Mouse (Mus musculus) CH12.LX (cell line): Measurements from ENCODE around the gene Ahnak. TPM values are rescaled to one million over a fixed set of nuclear protein-coding genes. Genes with fewer than 3 reads are reported as not detected.

Source experiments
- DNase-seq: peaks from one replicate; pipeline ENCODE4 v3.0.0-alpha.2; 2013; ENCODE audit errors: extremely low read depth
- H3K27ac ChIP-seq: 2 replicates; pipeline ENCODE4 v1.5.1; 2012; ENCODE audit warnings: low read depth, mild to moderate bottlenecking, control low read depth, moderate library complexity; ENCODE audit not compliant: insufficient read depth
- H3K27me3 ChIP-seq: replicated peaks from 2 replicates; pipeline ENCODE3; 2012; ENCODE audit warnings: inconsistent platforms
- H3K36me3 ChIP-seq, 2 experiments: replicated peaks in 1 of 2; 2 replicates each; pipeline versions ENCODE3 to v1.6.1; 2012; ENCODE audit warnings: inconsistent platforms in 1 of 2, low read length in 1 of 2, mild to moderate bottlenecking in 1 of 2, mixed read lengths in 1 of 2, moderate library complexity in 1 of 2; ENCODE audit not compliant: control insufficient read depth in 1 of 2, insufficient read depth in 1 of 2
- H3K4me1 ChIP-seq, 2 experiments: 2 replicates each; pipeline ENCODE4 v1.6.1; 2012; ENCODE audit warnings: inconsistent platforms in 1 of 2, moderate library complexity in 1 of 2; ENCODE audit not compliant: insufficient read depth in 2 of 2, control insufficient read depth in 1 of 2
- H3K4me2 ChIP-seq: 2 replicates; pipeline ENCODE4 v1.6.1; 2012; ENCODE audit warnings: low read depth, mild to moderate bottlenecking, control low read depth; ENCODE audit not compliant: poor library complexity, insufficient read depth, severe bottlenecking
- H3K4me3 ChIP-seq, 3 experiments: fragments of 150-350 bp in 1 of 3; sonication (generic) in 1 of 3; replicated peaks in 1 of 3; 2 replicates each; pipeline versions ENCODE3 to v1.5.1; 2011 to 2012; ENCODE audit warnings: low read depth in 2 of 3, low read length in 2 of 3, mild to moderate bottlenecking in 2 of 3, moderate library complexity in 2 of 3, control low read depth in 1 of 3, improper control_type of control experiment in 1 of 3, inconsistent platforms in 1 of 3, mixed read lengths in 1 of 3; ENCODE audit not compliant: poor library complexity in 1 of 3
- H3K79me2 ChIP-seq: replicated peaks from 2 replicates; pipeline ENCODE4 v1.6.1; 2012; ENCODE audit warnings: mild to moderate bottlenecking, moderate library complexity; ENCODE audit not compliant: control insufficient read depth, poor library complexity, insufficient read depth, severe bottlenecking; ENCODE audit errors: extremely low read depth
- H3K9ac ChIP-seq: 2 replicates; pipeline ENCODE4 v1.6.1; 2012; ENCODE audit warnings: low read depth, mild to moderate bottlenecking, control low read depth, moderate library complexity; ENCODE audit not compliant: insufficient read depth
- H3K9me3 ChIP-seq: replicated peaks from 2 replicates; pipeline ENCODE3; 2012; ENCODE audit warnings: low read length, inconsistent platforms, mixed read lengths
- BHLHE40 ChIP-seq: IDR thresholded peaks from 2 replicates; pipeline ENCODE4 v1.6.1; 2011; ENCODE audit warnings: mild to moderate bottlenecking, low read depth, low read length, improper control_type of control experiment
- CHD1 ChIP-seq: IDR thresholded peaks from 2 replicates; pipeline ENCODE4 v1.6.1; 2012; ENCODE audit warnings: low read depth, low read length, improper control_type of control experiment, inconsistent platforms
- CHD2 ChIP-seq: IDR thresholded peaks from 2 replicates; pipeline ENCODE4 v1.6.1; 2011; ENCODE audit warnings: low read length, improper control_type of control experiment
- CTCF ChIP-seq, 2 experiments: IDR thresholded peaks in 1 of 2; conservative IDR thresholded peaks in 1 of 2; 2 replicates each; pipeline ENCODE4 v1.5.1; 2011 to 2012; ENCODE audit warnings: low read depth in 2 of 2, low read length in 2 of 2, improper control_type of control experiment in 1 of 2, inconsistent platforms in 1 of 2, mild to moderate bottlenecking in 1 of 2, moderate library complexity in 1 of 2
- E2F4 ChIP-seq: IDR thresholded peaks from 2 replicates; pipeline ENCODE4 v1.6.1; 2011; ENCODE audit warnings: low read depth, low read length, improper control_type of control experiment; ENCODE audit not compliant: insufficient replicate concordance
- ELF1 ChIP-seq: IDR thresholded peaks from 2 replicates; pipeline ENCODE4 v1.6.1; 2014; ENCODE audit warnings: low read depth, mild to moderate bottlenecking, inconsistent platforms, low read length, improper control_type of control experiment
- EP300 ChIP-seq: IDR thresholded peaks from 2 replicates; pipeline ENCODE4 v1.6.1; 2011; ENCODE audit warnings: low read length, improper control_type of control experiment
- ETS1 ChIP-seq: conservative IDR thresholded peaks from 2 replicates; pipeline ENCODE4 v1.6.1; 2012; ENCODE audit warnings: low read depth, mild to moderate bottlenecking, inconsistent platforms, low read length, improper control_type of control experiment, moderate library complexity
- GABPA ChIP-seq: IDR thresholded peaks from 2 replicates; pipeline ENCODE4 v1.6.1; 2012; ENCODE audit warnings: low read depth, low read length, improper control_type of control experiment, inconsistent platforms; ENCODE audit not compliant: insufficient replicate concordance
- HCFC1 ChIP-seq: IDR thresholded peaks from 2 replicates; pipeline ENCODE4 v1.6.1; 2012; ENCODE audit warnings: low read depth, mild to moderate bottlenecking, inconsistent platforms, low read length, improper control_type of control experiment
- IRF4 ChIP-seq: IDR thresholded peaks from 2 replicates; pipeline ENCODE4 v1.6.1; 2014; ENCODE audit warnings: low read depth, mild to moderate bottlenecking, inconsistent platforms, low read length, improper control_type of control experiment
- JUN ChIP-seq: IDR thresholded peaks from 2 replicates; pipeline ENCODE4 v1.6.1; 2011; ENCODE audit warnings: low read depth, mild to moderate bottlenecking, low read length, improper control_type of control experiment, moderate library complexity; ENCODE audit not compliant: insufficient read depth
- JUND ChIP-seq: conservative IDR thresholded peaks from 2 replicates; pipeline ENCODE4 v1.6.1; 2011; ENCODE audit warnings: low read depth, low read length, improper control_type of control experiment
- KAT2A ChIP-seq: IDR thresholded peaks from 2 replicates; pipeline ENCODE4 v1.6.1; 2012; ENCODE audit warnings: low read length, improper control_type of control experiment, inconsistent platforms; ENCODE audit not compliant: insufficient replicate concordance
- MAFK ChIP-seq: IDR thresholded peaks from 2 replicates; pipeline ENCODE4 v1.6.1; 2011; ENCODE audit warnings: low read length, improper control_type of control experiment; ENCODE audit not compliant: insufficient replicate concordance
- MAX ChIP-seq: IDR thresholded peaks from 2 replicates; pipeline ENCODE4 v1.6.1; 2011; ENCODE audit warnings: low read length, improper control_type of control experiment
- MAZ ChIP-seq: IDR thresholded peaks from 2 replicates; pipeline ENCODE4 v1.6.1; 2012; ENCODE audit warnings: low read depth, mild to moderate bottlenecking, inconsistent platforms, low read length, improper control_type of control experiment, moderate library complexity
- MEF2A ChIP-seq: IDR thresholded peaks from 2 replicates; pipeline ENCODE4 v1.6.1; 2014; ENCODE audit warnings: low read depth, mild to moderate bottlenecking, inconsistent platforms, low read length, improper control_type of control experiment, borderline replicate concordance
- MXI1 ChIP-seq: IDR thresholded peaks from 2 replicates; pipeline ENCODE4 v1.6.1; 2011; ENCODE audit warnings: mild to moderate bottlenecking, low read depth, low read length, improper control_type of control experiment
- MYC ChIP-seq: IDR thresholded peaks from 2 replicates; pipeline ENCODE4 v1.6.1; 2011; ENCODE audit warnings: low read depth, mild to moderate bottlenecking, improper control_type of control experiment, low read length
- NELFE ChIP-seq: IDR thresholded peaks from 2 replicates; pipeline ENCODE4 v1.6.1; 2011; ENCODE audit warnings: low read depth, low read length, improper control_type of control experiment
- NRF1 ChIP-seq: IDR thresholded peaks from 2 replicates; pipeline ENCODE4 v1.6.1; 2014; ENCODE audit warnings: low read depth, mild to moderate bottlenecking, inconsistent platforms, low read length, improper control_type of control experiment, moderate library complexity
- PAX5 ChIP-seq: IDR thresholded peaks from 2 replicates; pipeline ENCODE4 v1.6.1; 2012; ENCODE audit warnings: low read length, inconsistent platforms, mixed read lengths
- POLR2A ChIP-seq: IDR thresholded peaks from 2 replicates; pipeline ENCODE4 v1.6.1; 2011; ENCODE audit warnings: low read depth, mild to moderate bottlenecking, improper control_type of control experiment, low read length
- POLR2AphosphoS2 ChIP-seq: IDR thresholded peaks from 2 replicates; pipeline ENCODE4 v1.6.1; 2011; ENCODE audit warnings: low read depth, low read length, improper control_type of control experiment
- RAD21 ChIP-seq: IDR thresholded peaks from 2 replicates; pipeline ENCODE4 v1.6.1; 2011; ENCODE audit warnings: low read depth, mild to moderate bottlenecking, low read length, improper control_type of control experiment, moderate library complexity
- RCOR1 ChIP-seq: conservative IDR thresholded peaks from 2 replicates; pipeline ENCODE4 v1.6.1; 2012; ENCODE audit warnings: low read depth, mild to moderate bottlenecking, inconsistent platforms, low read length, improper control_type of control experiment
- SIN3A ChIP-seq: IDR thresholded peaks from 2 replicates; pipeline ENCODE4 v1.6.1; 2012; ENCODE audit warnings: low read length, improper control_type of control experiment, inconsistent platforms
- SMC3 ChIP-seq: IDR thresholded peaks from 2 replicates; pipeline ENCODE4 v1.6.1; 2011; ENCODE audit warnings: low read depth, low read length, improper control_type of control experiment
- TBP ChIP-seq: conservative IDR thresholded peaks from 2 replicates; pipeline ENCODE4 v1.6.1; 2011; ENCODE audit warnings: low read depth, low read length, improper control_type of control experiment
- TCF12 ChIP-seq: IDR thresholded peaks from 2 replicates; pipeline ENCODE4 v1.6.1; 2014; ENCODE audit warnings: low read depth, mild to moderate bottlenecking, inconsistent platforms, low read length, improper control_type of control experiment
- UBTF ChIP-seq: IDR thresholded peaks from 2 replicates; pipeline ENCODE4 v1.6.1; 2012; ENCODE audit warnings: low read depth, mild to moderate bottlenecking, inconsistent platforms, low read length, improper control_type of control experiment, moderate library complexity
- USF1 ChIP-seq: IDR thresholded peaks from 2 replicates; pipeline ENCODE4 v1.6.1; 2014; ENCODE audit warnings: low read depth, mild to moderate bottlenecking, inconsistent platforms, low read length, improper control_type of control experiment
- USF2 ChIP-seq: conservative IDR thresholded peaks from 2 replicates; pipeline ENCODE4 v1.6.1; 2011; ENCODE audit warnings: low read depth, low read length, improper control_type of control experiment
- ZC3H11A ChIP-seq: IDR thresholded peaks from 2 replicates; pipeline ENCODE4 v1.6.1; 2012; ENCODE audit warnings: low read depth, mild to moderate bottlenecking, inconsistent platforms, low read length, improper control_type of control experiment
- ZKSCAN1 ChIP-seq: IDR thresholded peaks from 2 replicates; pipeline ENCODE4 v1.6.1; 2012; ENCODE audit warnings: low read depth, inconsistent platforms, low read length, improper control_type of control experiment, borderline replicate concordance
- ZMIZ1 ChIP-seq: IDR thresholded peaks from 2 replicates; pipeline ENCODE4 v1.6.1; 2012; ENCODE audit warnings: low read depth, mild to moderate bottlenecking, inconsistent platforms, low read length, improper control_type of control experiment
- ZNF384 ChIP-seq: IDR thresholded peaks from 2 replicates; pipeline ENCODE4 v1.6.1; 2012; ENCODE audit warnings: low read depth, low read length, improper control_type of control experiment, inconsistent platforms
- dilution Hi-C: fragments of 300-500 bp; cut with MboI; formaldehyde crosslinking; loops from 2 replicates; pipeline ENCODE4 v1.14.3; 2020; ENCODE audit warnings: low sequenced_read_pairs; ENCODE audit not compliant: extremely low pct_unique_long_range_greater_than_20kb, extremely low pct_ligation_motif_present
- in situ Hi-C: fragments of 300-500 bp; cut with MboI; formaldehyde crosslinking; loops from 3 replicates; pipeline ENCODE4 v1.14.3; 2019; ENCODE audit warnings: low sequenced_read_pairs, low pct_ligation_motif_present, low pct_unique_long_range_greater_than_20kb, mixed read lengths
- polyA plus RNA-seq: library from polyadenylated mRNA; unstranded; fragments of >175 nt; gene quantifications from 2 replicates; pipeline ENCODE4 v1.2.1, GENCODE M21; 2012; ENCODE audit warnings: low read depth; ENCODE audit not compliant: insufficient read length
- total RNA-seq, 2 experiments: library from RNA; depleted of rRNA; stranded (reverse); fragments of 300-350 nt in 1 of 2; fragments of >200 nt in 1 of 2; gene quantifications; 2 replicates each; pipeline ENCODE4 v1.2.3; 2012 to 2014

Ahnak gene
- total and polyA plus RNA-seq, 3 experiments = 1.7 to 21.7 (median 1.8) TPM

DNA sequence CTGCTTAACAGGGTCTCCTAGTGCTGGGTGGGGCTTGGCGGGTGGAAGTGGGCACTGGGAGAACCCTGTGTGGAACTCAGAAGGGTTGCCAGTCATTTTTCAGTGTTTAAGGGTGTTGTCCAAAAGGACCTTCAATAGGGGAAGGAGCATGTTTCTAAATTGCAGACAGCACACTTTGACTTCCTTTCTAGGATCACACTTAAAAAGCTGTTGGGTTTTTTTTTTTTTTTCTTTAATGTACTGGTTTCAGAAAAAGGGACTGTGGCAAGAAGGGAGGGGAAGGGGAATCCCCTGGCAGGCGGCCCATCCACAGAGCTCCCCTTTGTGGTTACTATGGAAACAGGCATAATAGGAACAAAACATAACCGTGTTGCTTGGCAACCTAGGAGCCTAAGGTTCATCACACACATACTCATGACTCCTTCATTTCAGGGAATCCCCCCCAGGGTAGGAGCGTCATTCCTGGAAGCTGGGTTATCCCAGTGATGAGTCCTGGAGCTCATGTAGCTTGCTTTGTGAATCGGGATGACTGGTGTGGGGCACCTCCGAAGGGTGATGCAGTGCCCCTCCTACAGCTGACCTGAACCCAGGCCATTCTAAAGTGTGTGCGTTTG, 4.7 kb upstream of the Ahnak start:
- Histone ChIP-seq H3K4me1 (peaks cover 31 to 77% of the 10 kb centered on the region in 2 experiments), H3K27ac (peak overlapping the region; percentile 63; the same call in 1 of the 2 replicates), H3K27me3 (peaks cover 11% of the 10 kb centered on the region), H3K9ac (peak overlapping the region; percentile 23; the same call in 1 of the 2 replicates), H3K9me3 (no peaks in the 10 kb centered on the region), H3K79me2 (no peaks in the 10 kb centered on the region), H3K36me3 (peaks cover 12 to 29% of the 10 kb centered on the region in 2 experiments), H3K4me3 (no peak overlapping the region), H3K4me2 (peak overlapping the region; percentile 88)
- DNase-seq = peak; percentile 98
- TF ChIP-seq RCOR1 (peak; percentile 83; the same call in 1 of the 2 replicates), POLR2AphosphoS2 (no peak), MAZ (peak; percentile 25; the same call in 1 of the 2 replicates), E2F4 (no peak), IRF4 (peak; percentile 36; the same call in 1 of the 2 replicates), MXI1 (peak; percentile 96), RAD21 (no peak; the same call in 1 of the 2 replicates), CTCF (conservative IDR thresholded peaks at IDR 0.05 in 1 of 2, IDR thresholded peaks at IDR 0.05 in 1 of 2; ENCODE audit: low read depth in 2 of 2, low read length in 2 of 2) (no peak), EP300 (peak; percentile 80), ZC3H11A (no peak), TCF12 (peak; percentile 48; the same call in 1 of the 2 replicates), UBTF (no peak), NELFE (no peak), JUND (peak; percentile 53), ZKSCAN1 (no peak), MEF2A (peak; percentile 59; the same call in 1 of the 2 replicates), ZMIZ1 (0 out of 2 replicates have a peak, but pooled peaks have one; percentile 31), SIN3A (peak; percentile 91), ZNF384 (peak; percentile 98), MAFK (no peak), USF2 (no peak), HCFC1 (peak; percentile 6; the same call in 1 of the 2 replicates), NRF1 (no peak), MYC (peak; percentile 10; the same call in 1 of the 2 replicates), CHD1 (no peak), GABPA (no peak), CHD2 (no peak), MAX (peak; percentile 23; the same call in 1 of the 2 replicates), SMC3 (0 out of 2 replicates have a peak, but pooled peaks have one; percentile 16), JUN (peak; percentile 48; the same call in 1 of the 2 replicates), USF1 (no peak), POLR2A (no peak), ETS1 (peak; percentile 63), ELF1 (0 out of 2 replicates have a peak, but pooled peaks have one; percentile 28), KAT2A (no peak), TBP (no peak), PAX5 (no peak), BHLHE40 (peak; percentile 66)
- dilution Hi-C loops = no loop called here
- in situ Hi-C loops = no loop called here
